Mouse (Mus musculus) lung, adult 2 months (tissue): ENCODE data around the gene Clic3. TPM values are rescaled to one million over a fixed set of nuclear protein-coding genes. Genes with fewer than 3 reads are reported as not detected.

Experiments used
- DNase-seq: peaks from one replicate; pipeline ENCODE4 v3.0.0; 2022
- H3K4me1 ChIP-seq: fragments of 200-500 bp; 2 replicates; pipeline ENCODE4 v1.6.1; 2011; ENCODE audit warnings: low read length; ENCODE audit not compliant: control insufficient read depth, insufficient read depth
- H3K4me3 ChIP-seq: fragments of 200-500 bp; replicated peaks from 2 replicates; pipeline ENCODE3; 2011; ENCODE audit warnings: low read depth, mild to moderate bottlenecking, control low read depth, low read length; ENCODE audit errors: extremely low read depth
- CTCF ChIP-seq: fragments of 200-500 bp; IDR thresholded peaks from 2 replicates; pipeline ENCODE4 v1.5.1; 2011; ENCODE audit warnings: mild to moderate bottlenecking, low read length, control low read depth; ENCODE audit not compliant: insufficient read depth
- POLR2A ChIP-seq: fragments of 200-500 bp; IDR thresholded peaks from 2 replicates; pipeline ENCODE4 v1.6.1; 2011; ENCODE audit warnings: low read depth, mild to moderate bottlenecking, control low read depth, low read length, borderline replicate concordance; ENCODE audit errors: extremely low read depth
- WGBS: fragments of 180-500 bp; shearing (Covaris S2); methylation state at CpG from one replicate; pipeline ENCODE4 v1.1.7; 2018; 5-methylcytosine and 5-hydroxymethylcytosine counted together
- polyA plus RNA-seq: library from polyadenylated mRNA; depleted of rRNA; stranded (reverse); fragments of >200 nt; gene quantifications from 2 replicates; pipeline ENCODE4 v1.2.3, GENCODE M21; 2012

Gene Clic3
- polyA plus RNA-seq, 1 experiment = 1,847 TPM

GRCm38 (mm10) chr2:25460551-25461309 is 4.1 kb downstream of the Clic3 start, which contains the start of gene Paxx:
Gene Paxx (minus strand): TSS chr2:25461094.
- WGBS = under 1% methylated on average over 48 of the region's 48 CpGs
- DNase-seq = peak; percentile 89
- Histone ChIP-seq H3K4me3 (peak within 1 kb of the TSS; percentile 84), H3K4me1 (peaks cover 9% of the 10 kb centered on the region)
- TF ChIP-seq POLR2A (peak; percentile 79; the same call in 1 of the 2 replicates), CTCF (no peak)

DNA sequence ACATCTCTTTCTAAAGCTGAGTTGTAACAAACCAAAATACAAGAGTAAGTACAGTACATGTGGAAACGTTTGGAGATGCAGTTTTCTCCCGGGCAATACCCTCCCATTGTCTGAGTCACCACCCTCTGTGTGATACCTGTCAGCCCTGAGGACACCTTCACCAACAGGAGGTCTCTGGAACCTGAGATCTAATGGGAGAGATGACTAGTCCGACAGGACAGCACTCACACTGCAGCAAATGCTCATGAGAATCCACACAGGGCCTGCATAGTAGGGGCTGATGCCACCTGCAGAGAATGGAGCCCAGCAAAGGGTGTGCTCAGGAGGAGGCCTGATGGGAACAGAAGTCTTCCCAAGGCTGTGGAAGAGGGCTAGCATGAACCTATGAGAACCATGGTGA is 4.8 kb downstream of the Clic3 start:
- no peak for DNase-seq
- Histone ChIP-seq H3K4me1 (peaks cover 9% of the 10 kb centered on the region), H3K4me3 (peak overlapping the region; percentile 33)
- 11% methylated on average over 3 of the region's 3 CpGs for WGBS
- TF ChIP-seq CTCF (no peak), POLR2A (peak; percentile 31; the same call in 1 of the 2 replicates)

DNA sequence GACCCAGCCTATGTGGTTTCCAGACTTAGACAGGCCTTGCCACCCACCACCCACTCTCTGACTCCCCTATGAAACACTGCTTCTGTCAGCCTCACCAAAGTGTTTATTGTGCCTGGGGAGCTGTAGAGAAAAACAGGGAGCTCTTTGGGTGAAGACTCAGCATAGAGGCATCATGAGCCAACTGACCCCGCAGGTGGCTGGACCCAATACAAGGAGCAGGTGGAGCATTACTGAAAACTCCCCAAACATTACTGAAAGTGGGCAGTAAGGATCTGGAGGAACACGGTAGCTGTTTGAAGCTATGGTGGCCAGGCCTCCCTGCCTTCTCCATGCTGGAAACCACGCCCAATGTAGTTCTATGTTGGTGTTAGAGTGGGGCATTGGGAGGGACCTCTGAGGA is 7.0 kb downstream of the Clic3 start:
- DNase-seq = no peak
- WGBS = 85% methylated on average over 3 of the region's 3 CpGs
- Histone ChIP-seq H3K4me3 (no peak overlapping the region), H3K4me1 (peaks cover 9% of the 10 kb centered on the region; the same call in 1 of the 2 replicates)
- no peak for TF ChIP-seq CTCF

GRCm38 (mm10) chr2:25465256-25465655 is 8.6 kb downstream of the Clic3 start:
- no peak for TF ChIP-seq CTCF
- no peak for TF ChIP-seq POLR2A
- no peak for DNase-seq
- Histone ChIP-seq H3K4me3 (no peak overlapping the region), H3K4me1 (peaks cover 5% of the 10 kb centered on the region; the same call in 1 of the 2 replicates)
- WGBS = 64% methylated on average over 2 of the region's 2 CpGs

- Histone ChIP-seq H3K4me1 (peaks cover 5% of the 10 kb centered on the region; the same call in 1 of the 2 replicates), H3K4me3 (no peak overlapping the region)
- TF ChIP-seq POLR2A (no peak), CTCF (no peak)
- DNase-seq = no peak
- 39% methylated on average over 10 of the region's 10 CpGs for WGBS
Measured at GRCm38 (mm10) chr2:25465816-25466635, 9.4 kb downstream of the Clic3 start.

GRCm38 (mm10) chr2:25467606-25468303 is 11.1 kb downstream of the Clic3 start:
- no peak for TF ChIP-seq POLR2A
- TF ChIP-seq CTCF = no peak
- 73% methylated on average over 14 of the region's 14 CpGs for WGBS
- no peaks in the 10 kb centered on the region for H3K4me1 ChIP-seq
- H3K4me3 ChIP-seq = no peak overlapping the region
- DNase-seq = no peak

- 70% methylated on average over 10 of the region's 10 CpGs for WGBS
- H3K4me1 ChIP-seq = no peaks in the 10 kb centered on the region
- no peak overlapping the region for H3K4me3 ChIP-seq
- no peak for TF ChIP-seq CTCF
- TF ChIP-seq POLR2A = no peak
- DNase-seq = no peak
Measured at GRCm38 (mm10) chr2:25468962-25469915, 12.6 kb downstream of the Clic3 start.

GRCm38 (mm10) chr2:25469969-25470368 is 13.3 kb downstream of the Clic3 start, which contains the start of gene Ptgds:
Gene Ptgds (minus strand): TSS chr2:25470046.
- DNase-seq = no peak
- no peaks in the 10 kb centered on the region for H3K4me1 ChIP-seq
- no peak within 1 kb of the TSS for H3K4me3 ChIP-seq
- whole genome bisulfite sequencing = 45% methylated on average over 6 of the region's 6 CpGs
- no peak for TF ChIP-seq POLR2A
- TF ChIP-seq CTCF = no peak
